Mouse (Mus musculus) brain, adult 10 weeks (tissue): Measurements from ENCODE around the gene D1Ertd622e. TPM values are rescaled to one million over a fixed set of nuclear protein-coding genes. Genes with fewer than 3 reads are reported as not detected.

ENCODE experiments used
- polyA plus RNA-seq: library from polyadenylated mRNA; stranded (reverse); fragments of 350-450 nt; fragmentation: Illumina TruSeq; extraction: RNeasy Lipid Tissue Mini Kit (QIAGEN cat#74804); gene quantifications from one replicate; pipeline ENCODE4 v1.2.3, GENCODE M21; 2015; ENCODE audit warnings: low read depth, low replicate concordance

The D1Ertd622e gene
- 65.9 TPM for polyA plus RNA-seq

GRCm38 (mm10) chr1:97661406-97662241, at the start of gene D1Ertd622e:
D1Ertd622e (minus strand) TSS chr1:97662074.

Other genes starting within 250 kb of the D1Ertd622e start
- gene Gin1, start 108.1 kb upstream of the D1Ertd622e start, polyA plus RNA-seq: 15.0 TPM
- 16.7 TPM for gene Ppip5k2, start 108.3 kb upstream of the D1Ertd622e start, polyA plus RNA-seq